ENCODE assay signal across 9 mouse cellular contexts in the genomic region with DNA sequence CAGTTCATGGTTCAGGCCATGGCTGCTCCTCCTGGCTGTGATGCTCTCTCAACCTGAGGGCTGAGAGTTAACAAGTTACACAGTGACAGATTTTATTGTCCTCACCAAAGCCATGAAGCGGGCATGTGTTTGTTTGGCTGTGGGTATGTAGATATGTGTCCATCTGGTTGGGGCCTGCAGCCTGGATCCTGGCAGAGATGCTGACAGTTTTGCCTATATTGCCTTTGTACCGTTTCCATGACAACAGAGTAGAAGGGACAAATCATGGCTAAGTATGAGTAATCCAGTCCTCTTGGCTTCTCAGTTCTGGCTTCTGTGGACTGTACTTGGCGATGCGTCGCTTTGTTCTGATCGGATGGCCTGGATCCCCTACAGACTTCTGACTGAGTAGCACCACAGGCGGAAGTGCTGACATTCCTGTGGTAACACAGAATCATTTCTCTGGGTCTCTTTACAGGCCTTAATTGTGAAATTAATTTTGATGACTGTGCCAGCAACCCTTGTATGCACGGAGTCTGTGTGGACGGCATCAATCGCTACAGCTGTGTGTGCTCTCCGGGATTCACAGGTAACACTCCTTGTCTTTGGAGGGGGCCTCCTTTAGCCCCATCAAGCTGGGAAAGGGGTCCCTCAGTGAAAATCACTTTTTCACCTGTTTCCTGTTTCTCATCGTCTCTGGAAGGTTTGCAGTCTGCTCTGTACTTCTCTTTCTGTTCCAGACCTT. TPM values are rescaled to one million over a fixed set of nuclear protein-coding genes. Genes with fewer than 3 reads are reported as not detected.
DNase-seq lines count a peak whose midpoint lies in the region; TF ChIP-seq lines count a peak whose summit lies in the region.
"Had no signal": no experiment of that assay in that cellular context is flagged by ENCODE, and none has a peak within 500 bp of the region (broad histone marks: within the 10 kb centered on the region; RNA-seq: fewer than 3 reads in every experiment).

No protein-coding gene starts in this region.

- TF ChIP-seq CTCF in cerebellum, adult 2 months (IDR thresholded peaks at IDR 0.05; ENCODE audit: borderline replicate concordance, insufficient read depth, low read depth, low read length) = no peak

- no peak for TF ChIP-seq POLR2A in cerebellum, adult 2 months (IDR thresholded peaks at IDR 0.05; ENCODE audit: borderline replicate concordance, insufficient read depth, low read length)

- 17% methylated on average over 12 of the region's 12 CpGs for WGBS in cerebellum, adult 2 months

- peak; percentile 23 to 32 for DNase-seq in kidney, postnatal 36 days
- DNase-seq in kidney, postnatal 10 days = no peak
- peak; percentile 21 to 63 for DNase-seq in cerebellum, adult 2 months
- DNase-seq in heart, adult 9 months (ENCODE audit: low spot score in 2 of 2) = peak; percentile 61 to 66
- DNase-seq in layer of hippocampus, adult 9-11 months = peak; percentile 85
- DNase-seq in embryo, embryonic 9.5 days (ENCODE audit: extremely low spot score) = no peak
- DNase-seq in adrenal gland, adult 2 months = no peak
- no peak for DNase-seq in thymus, postnatal 25 days

- H3K4me1 ChIP-seq in cerebellum, adult 2 months (ENCODE audit: control insufficient read depth, insufficient read depth, low read length) = peaks cover 12% of the 10 kb centered on the region

- no peaks in the 10 kb centered on the region for H3K27me3 ChIP-seq in cerebellum, adult 2 months (ENCODE audit: control insufficient read depth, insufficient read depth, low read length)

- H3K4me3 ChIP-seq in cerebellum, adult 2 months (replicated peaks; ENCODE audit: insufficient read depth, low read depth, low read length) = no peak overlapping the region

- no peak overlapping the region for H3K27ac ChIP-seq in cerebellum, adult 2 months (ENCODE audit: insufficient read depth, low read length)

RNA-seq across cellular contexts. Expression of a gene that starts 53.7 kb away (rescaled TPM):
- polyA plus RNA-seq in cerebellum, adult 2 months (2012; rRNA removed) = not detected in 2 replicates
- total RNA-seq in adrenal gland, adult 2 months (2021) = not detected
- not detected in 2 replicates for polyA plus RNA-seq in adrenal gland, adult 2 months (2012; rRNA removed)
- total RNA-seq: MEL had no signal

Comparison
In these comparisons a context has a peak if more than half of its experiments do, and no peak if none do; other contexts are left out.
1. DNase-seq: peak in kidney, postnatal 36 days (2 of 2), cerebellum, adult 2 months (2 of 2), heart, adult 9 months (2 of 2) and layer of hippocampus, adult 9-11 months (single experiment); none in kidney, postnatal 10 days (single experiment), embryo, embryonic 9.5 days (single experiment), adrenal gland, adult 2 months (single experiment) and thymus, postnatal 25 days (single experiment).